Mouse (Mus musculus) liver, embryonic 14.5 days (tissue): ENCODE measurements around the gene Cadm4. TPM values are rescaled to one million over a fixed set of nuclear protein-coding genes. Genes with fewer than 3 reads are reported as not detected.

Experiments
- ATAC-seq: fragments of 200-750 bp; cut with Nextera tagmentation; 2 replicates; pipeline ENCODE4 v1.8.0; 2017; ENCODE audit warnings: moderate number of reproducible peaks, mild to moderate bottlenecking, moderate library complexity; ENCODE audit not compliant: insufficient read depth
- DNase-seq, 3 experiments: peaks; one replicate each; pipeline ENCODE4 v3.0.0-alpha.2; 2012 to 2013; ENCODE audit warnings: low read depth in 3 of 3, low spot score in 3 of 3
- H3K27ac ChIP-seq: fragments of 300-500 bp; sonication (generic); 2 replicates; pipeline ENCODE4 v1.5.1; 2014; ENCODE audit warnings: moderate library complexity, mild to moderate bottlenecking, control low read depth, inconsistent platforms
- H3K27me3 ChIP-seq: fragments of 300-500 bp; sonication (generic); 2 replicates; pipeline ENCODE4 v1.6.1; 2014; ENCODE audit warnings: mild to moderate bottlenecking, low read length, moderate library complexity; ENCODE audit not compliant: control insufficient read depth, insufficient read depth
- H3K36me3 ChIP-seq: fragments of 300-500 bp; sonication (generic); replicated peaks from 2 replicates; pipeline ENCODE4 v1.6.1; 2014; ENCODE audit warnings: low read depth; ENCODE audit not compliant: control insufficient read depth, insufficient read depth
- H3K4me1 ChIP-seq, 2 experiments: fragments of 200-500 bp in 1 of 2; fragments of 300-500 bp in 1 of 2; sonication (generic) in 1 of 2; replicated peaks; 2 replicates each; pipeline ENCODE4 v1.6.1; 2012 to 2014; ENCODE audit warnings: antibody characterized with exemption in 1 of 2, inconsistent platforms in 1 of 2, low read length in 1 of 2; ENCODE audit not compliant: control insufficient read depth in 2 of 2, insufficient read depth in 2 of 2
- H3K4me2 ChIP-seq: fragments of 300-500 bp; sonication (generic); 2 replicates; pipeline ENCODE4 v1.6.1; 2014; ENCODE audit warnings: low read depth, mild to moderate bottlenecking, control low read depth, moderate library complexity
- H3K4me3 ChIP-seq, 2 experiments: fragments of 200-500 bp in 1 of 2; fragments of 300-500 bp in 1 of 2; sonication (generic) in 1 of 2; 2 replicates each; pipeline ENCODE4 v1.5.1; 2012 to 2014; ENCODE audit warnings: low read depth in 2 of 2, low read length in 2 of 2, mild to moderate bottlenecking in 2 of 2, control low read depth in 1 of 2, inconsistent platforms in 1 of 2, moderate library complexity in 1 of 2; ENCODE audit not compliant: insufficient read depth in 1 of 2
- H3K9ac ChIP-seq: fragments of 300-500 bp; sonication (generic); replicated peaks from 2 replicates; pipeline ENCODE4 v1.6.1; 2014; ENCODE audit warnings: mild to moderate bottlenecking, control low read depth, moderate library complexity
- H3K9me3 ChIP-seq: fragments of 300-500 bp; sonication (generic); 2 replicates; pipeline ENCODE4 v1.6.1; 2016; ENCODE audit warnings: low read length, mixed read lengths; ENCODE audit not compliant: control insufficient read depth
- CTCF ChIP-seq: IDR thresholded peaks from 2 replicates; pipeline ENCODE4 v1.5.1; 2016; ENCODE audit warnings: antibody characterized with exemption, low read depth, control low read depth
- EP300 ChIP-seq: IDR thresholded peaks from 2 replicates; pipeline ENCODE4 v1.6.1; 2016; ENCODE audit warnings: antibody characterized with exemption, low read depth
- WGBS: fragments of 180-500 bp; shearing (Covaris S2); extraction: QIAGEN DNeasy Blood & Tissue Kit; methylation state at CpG from one replicate; pipeline ENCODE4 v1.1.7; 2014; ENCODE audit not compliant: insufficient replicate concordance; 5-methylcytosine and 5-hydroxymethylcytosine counted together
- polyA plus RNA-seq, 2 experiments: library from polyadenylated mRNA; depleted of rRNA in 1 of 2; stranded (reverse) in 1 of 2; unstranded in 1 of 2; fragments of >200 nt; fragmentation: Nextera tagmentation in 1 of 2; extraction: Ambion mirVana in 1 of 2; gene quantifications; 2 replicates each; pipeline versions ENCODE4 v1.2.1 to v1.2.3; 2012 to 2014

Cadm4 gene
- polyA plus RNA-seq, 2 experiments: 0.05 to 0.48 TPM

DNA sequence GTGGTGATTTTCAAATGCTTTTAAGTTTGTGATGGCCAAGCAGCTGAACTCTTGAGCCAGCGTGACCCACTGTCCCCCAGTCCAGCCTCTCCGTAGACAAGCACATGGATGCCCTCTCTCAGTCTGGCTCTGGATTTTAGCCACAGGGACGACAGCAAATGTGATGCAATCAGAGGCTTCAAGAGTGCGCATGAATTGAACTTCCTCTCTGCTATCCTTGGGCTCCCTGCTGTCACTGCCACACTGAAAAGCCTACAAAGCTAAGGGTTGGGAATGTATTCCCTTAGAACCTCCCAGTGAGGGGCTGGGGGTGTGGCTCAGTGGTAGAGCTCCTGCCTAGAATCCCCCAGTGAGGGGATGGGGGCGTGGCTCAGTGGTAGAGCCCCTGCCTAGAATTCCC, 56.9 kb downstream of the Cadm4 start:
- Histone ChIP-seq H3K27me3 (no peaks in the 10 kb centered on the region), H3K9me3 (no peaks in the 10 kb centered on the region), H3K4me3 (no peak overlapping the region), H3K4me2 (no peak overlapping the region), H3K36me3 (no peaks in the 10 kb centered on the region), H3K27ac (no peak overlapping the region), H3K4me1 (no peaks in the 10 kb centered on the region), H3K9ac (no peak overlapping the region)
- ATAC-seq (no peak), DNase-seq (no peak)
- WGBS: 43% methylated on average over 5 of the region's 5 CpGs
- TF ChIP-seq CTCF (no peak), EP300 (no peak)

GRCm38 (mm10) chr7:24539686-24540085, 57.9 kb downstream of the Cadm4 start:
- WGBS: 78% methylated on average over 4 of the region's 4 CpGs
- Histone ChIP-seq H3K4me1 (no peaks in the 10 kb centered on the region), H3K4me3 (no peak overlapping the region), H3K9me3 (no peaks in the 10 kb centered on the region), H3K4me2 (no peak overlapping the region), H3K27me3 (no peaks in the 10 kb centered on the region), H3K27ac (no peak overlapping the region), H3K36me3 (no peaks in the 10 kb centered on the region), H3K9ac (no peak overlapping the region)
- no peak for TF ChIP-seq EP300
- no peak for TF ChIP-seq CTCF
- no peak for DNase-seq
- ATAC-seq: no peak

DNA sequence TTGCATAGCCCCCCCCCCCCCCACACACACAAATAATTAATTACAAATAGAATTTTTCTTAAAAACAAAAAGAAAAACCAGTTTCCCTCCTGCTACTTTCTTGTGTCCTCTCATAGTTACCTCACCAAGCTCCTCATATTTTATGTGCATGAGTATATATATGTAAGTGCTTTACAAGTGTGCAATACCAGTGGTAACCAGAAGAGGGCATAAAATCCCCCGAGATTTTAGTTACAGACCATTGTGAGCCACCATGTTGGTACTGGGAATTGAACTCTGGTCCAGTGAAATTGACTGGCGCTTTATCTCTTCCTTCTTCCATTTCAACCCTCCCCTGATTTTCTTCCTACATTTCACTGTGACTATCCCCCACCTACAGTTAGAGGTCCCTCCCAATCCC, 62.7 kb downstream of the Cadm4 start:
- Histone ChIP-seq H3K36me3 (peaks cover 2% of the 10 kb centered on the region; the same call in 1 of the 2 replicates), H3K9ac (no peak overlapping the region), H3K4me1 (peaks cover 0 to 11% of the 10 kb centered on the region in 2 experiments; a peak in 3 of 4 replicates), H3K27ac (no peak overlapping the region), H3K4me2 (no peak overlapping the region), H3K9me3 (no peaks in the 10 kb centered on the region), H3K27me3 (no peaks in the 10 kb centered on the region), H3K4me3 (no peak overlapping the region)
- ATAC-seq: no peak
- TF ChIP-seq EP300 (no peak), CTCF (peak; percentile 35; the same call in 1 of the 2 replicates)
- DNase-seq: no peak
- 53% methylated on average over 2 of the region's 2 CpGs for WGBS

DNA sequence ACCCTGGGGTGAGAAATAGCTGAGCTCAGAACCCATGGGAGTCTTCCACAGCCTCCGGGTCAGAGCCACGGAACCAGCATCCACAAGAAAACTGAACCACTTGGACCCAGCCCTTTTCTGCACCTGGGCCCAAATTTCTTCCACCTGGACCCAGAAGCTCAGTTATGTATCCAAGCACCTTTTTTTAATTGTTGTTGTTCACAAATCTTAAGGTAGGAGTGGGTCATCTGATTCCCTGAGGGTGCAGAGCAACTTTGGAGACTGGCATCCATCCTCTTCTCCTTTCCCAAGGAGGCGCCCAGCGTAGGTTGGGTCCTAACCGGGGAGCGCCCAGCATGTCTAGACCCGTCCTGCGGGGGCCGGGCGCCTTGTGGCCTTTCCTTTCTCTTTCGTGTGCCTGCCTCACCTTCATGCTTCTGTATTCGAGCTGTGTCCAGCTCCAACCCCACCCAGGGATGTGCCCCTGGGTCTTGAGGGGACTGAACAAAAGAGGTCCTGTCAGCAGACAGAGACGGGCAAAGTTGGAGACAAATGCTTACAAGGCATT, 64.3 kb downstream of the Cadm4 start, which contains the start of the genes Pinlyp and Xrcc1:
Gene Pinlyp (minus strand): TSS at position 51 of the 547 bp plus-strand sequence.
Gene Xrcc1 (plus strand): TSS at position 222 of the 547 bp plus-strand sequence.
- peak within 1 kb of the TSS; percentile 92 to 93 for H3K4me3 ChIP-seq
- DNase-seq (no peak), ATAC-seq (no peak)
- H3K9ac ChIP-seq: peak within 1 kb of the TSS; percentile 89
- H3K9me3 ChIP-seq: no peaks in the 10 kb centered on the region
- peak within 1 kb of the TSS; percentile 87 for H3K4me2 ChIP-seq
- peaks cover 0 to 12% of the 10 kb centered on the region in 2 experiments; a peak in 3 of 4 replicates for H3K4me1 ChIP-seq
- no peak within 1 kb of the TSS; the same call in 1 of the 2 replicates for H3K27ac ChIP-seq
- 50% methylated on average over 13 of the region's 13 CpGs for WGBS
- TF ChIP-seq CTCF: no peak
- TF ChIP-seq EP300: no peak
- H3K27me3 ChIP-seq: no peaks in the 10 kb centered on the region
- H3K36me3 ChIP-seq: peaks cover 2% of the 10 kb centered on the region

- no peak for TF ChIP-seq EP300
- TF ChIP-seq CTCF: no peak
- DNase-seq (peak; percentile 98 to 99 (median 98)), ATAC-seq (peak; percentile 98)
- H3K9ac ChIP-seq: peak overlapping the region; percentile 89
- no peaks in the 10 kb centered on the region for H3K27me3 ChIP-seq
- H3K4me1 ChIP-seq: peaks cover 0 to 12% of the 10 kb centered on the region in 2 experiments; a peak in 3 of 4 replicates
- 1% methylated on average over 57 of the region's 57 CpGs for WGBS
- peak overlapping the region; percentile 92 to 93 for H3K4me3 ChIP-seq
- peak overlapping the region; percentile 87 for H3K4me2 ChIP-seq
- H3K36me3 ChIP-seq: peaks cover 2% of the 10 kb centered on the region
- no peaks in the 10 kb centered on the region for H3K9me3 ChIP-seq
- H3K27ac ChIP-seq: peak overlapping the region; percentile 33; the same call in 1 of the 2 replicates
These were observed 65.0 kb downstream of the Cadm4 start for GRCm38 (mm10) chr7:24546634-24547389.
